8 mouse cellular contexts compared by ENCODE assay signal in genomic region chr7:100706143-100706841, GRCm38 (mm10). TPM values are rescaled to one million over a fixed set of nuclear protein-coding genes. Genes with fewer than 3 reads are reported as not detected.
DNase-seq lines count a peak whose midpoint lies in the region; ATAC-seq lines count a peak whose summit lies in the region.

TSS of gene Fam168a (plus strand) at chr7:100706635.

- no peaks in the 10 kb centered on the region for H3K36me3 ChIP-seq in heart, embryonic 10.5 days
- H3K36me3 ChIP-seq in kidney, embryonic 15.5 days: no peaks in the 10 kb centered on the region

- H3K4me2 ChIP-seq in kidney, embryonic 15.5 days: peak within 1 kb of the TSS; percentile 66

- 0% methylated on average over 35 of the region's 37 CpGs for WGBS in heart, embryonic 10.5 days
- 0% methylated on average over 25 of the region's 37 CpGs for WGBS in kidney, embryonic 15.5 days

- peak within 1 kb of the TSS; percentile 95 for H3K9ac ChIP-seq in kidney, embryonic 15.5 days

- ATAC-seq in erythroblast, adult 5-6 weeks (replicated peaks; ENCODE audit: low FRiP score, poor library complexity, severe bottlenecking): peak; percentile 96
- peak; percentile 98 for ATAC-seq in kidney, embryonic 15.5 days (replicated peaks; ENCODE audit: low FRiP score)
- ATAC-seq in monocyte, adult 5-6 weeks (replicated peaks; ENCODE audit: insufficient number of reproducible peaks, low FRiP score, low TSS enrichment, poor library complexity, severe bottlenecking): peak; percentile 94

- DNase-seq in B cell, adult 2 months: peak; percentile 89
- DNase-seq in brain, adult 2 months (ENCODE audit: low read depth, low spot score): peak; percentile 99
- DNase-seq in heart, embryonic 10.5 days (ENCODE audit: low spot score): peak; percentile 98
- DNase-seq in liver: peak; percentile 95
- DNase-seq in spleen, postnatal 4 days (ENCODE audit: low spot score in 2 of 2): peak; percentile 90 to 92

- peak within 1 kb of the TSS; percentile 98 for H3K27ac ChIP-seq in heart, embryonic 10.5 days
- peak within 1 kb of the TSS; percentile 98 for H3K27ac ChIP-seq in kidney, embryonic 15.5 days

- no peaks in the 10 kb centered on the region for H3K27me3 ChIP-seq in heart, embryonic 10.5 days (ENCODE audit: insufficient read depth, poor library complexity, severe bottlenecking)
- H3K27me3 ChIP-seq in kidney, embryonic 15.5 days: no peaks in the 10 kb centered on the region

- peak within 1 kb of the TSS; percentile 95 for H3K4me3 ChIP-seq in heart, embryonic 10.5 days
- H3K4me3 ChIP-seq in kidney, embryonic 15.5 days (replicated peaks): peak within 1 kb of the TSS; percentile 85

- peaks cover 14% of the 10 kb centered on the region for H3K4me1 ChIP-seq in heart, embryonic 10.5 days
- H3K4me1 ChIP-seq in kidney, embryonic 15.5 days: peaks cover 14% of the 10 kb centered on the region

- H3K9me3 ChIP-seq in heart, embryonic 10.5 days: no peaks in the 10 kb centered on the region
- H3K9me3 ChIP-seq in kidney, embryonic 15.5 days (replicated peaks): no peaks in the 10 kb centered on the region

RNA-seq across cellular contexts. Expression of gene Fam168a, which starts in this region (rescaled TPM):
- 7.9 and 8.1 TPM in 2 replicates for total RNA-seq in erythroblast, adult 5-6 weeks (2015; ENCODE audit: low replicate concordance)
- 3.4 and 5.9 TPM in 2 replicates for total RNA-seq in erythroblast, adult 5-6 weeks (2017; ENCODE audit: low replicate concordance)
- polyA plus RNA-seq in heart, embryonic 10.5 days (2016; fragmentation: Nextera tagmentation; extraction: Ambion mirVana): 29.4 and 35.4 TPM in 2 replicates
- 38.4 and 46.1 TPM in 2 replicates for polyA plus RNA-seq in kidney, embryonic 15.5 days (2015; fragmentation: Nextera tagmentation; extraction: Ambion mirVana)
- 19.8 to 44.1 TPM (median 20.5 TPM) in 3 replicates for total RNA-seq in monocyte, adult 5-6 weeks (2017)

Comparison
In these comparisons a context has a peak if more than half of its experiments do, and no peak if none do; other contexts are left out.
1. Peak in every context shown above with its lines: DNase-seq, ATAC-seq, H3K4me3 ChIP-seq and H3K27ac ChIP-seq.